Mouse (Mus musculus) retina, embryonic 14.5 days (tissue): ENCODE measurements around the gene Sema4d.

Experiments
- DNase-seq: peaks from one replicate; pipeline ENCODE4 v3.0.0-alpha.2; 2015; ENCODE audit warnings: low spot score

The Sema4d gene

DNA sequence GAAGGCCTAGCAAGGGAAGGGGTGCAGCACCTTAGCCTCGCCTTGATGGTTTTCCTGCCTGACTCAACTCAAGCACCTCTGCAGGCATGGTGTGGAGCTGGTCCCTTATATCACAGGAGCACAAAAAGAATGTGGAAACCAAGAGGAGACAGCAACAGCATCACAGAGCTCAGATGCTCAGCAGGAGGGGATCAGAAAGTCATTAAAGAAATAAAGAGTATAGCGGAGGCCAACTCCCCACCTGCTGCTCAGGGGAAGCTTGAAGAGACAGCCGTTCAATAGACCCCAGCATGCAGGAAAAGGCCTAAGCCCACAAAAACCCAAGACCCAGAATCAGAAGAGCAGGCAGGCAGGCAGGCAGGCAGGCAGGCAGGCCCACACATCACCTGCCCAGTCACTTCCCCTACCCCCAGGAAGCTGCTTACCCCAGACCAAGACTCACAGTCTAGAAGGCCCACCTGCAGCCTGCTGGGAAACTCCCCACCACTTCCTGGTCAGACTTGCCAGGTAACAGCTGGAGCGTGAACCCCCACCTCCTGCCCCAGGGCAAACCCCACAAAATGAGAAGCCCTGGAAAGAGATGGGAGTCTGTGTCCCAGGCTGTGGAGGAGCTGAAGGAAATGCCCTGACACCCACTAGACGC, 39.6 kb downstream of the Sema4d start:
- no peak for DNase-seq

DNA sequence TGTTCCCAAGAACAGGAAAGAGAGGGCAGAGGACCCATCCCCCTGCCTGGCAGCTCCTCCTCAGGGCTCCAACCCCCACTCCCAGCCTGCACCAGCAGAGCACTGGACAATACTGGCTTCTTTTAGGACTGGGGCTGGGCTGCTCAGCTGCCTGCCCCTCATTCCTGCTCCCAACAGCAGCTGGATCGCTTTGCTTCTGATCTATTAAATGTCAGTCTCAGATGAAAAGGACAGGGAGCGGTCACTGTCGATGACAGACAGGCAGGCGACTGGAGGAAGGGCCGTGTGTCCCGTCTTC, 40.4 kb downstream of the Sema4d start:
- DNase-seq, result no peak

DNA sequence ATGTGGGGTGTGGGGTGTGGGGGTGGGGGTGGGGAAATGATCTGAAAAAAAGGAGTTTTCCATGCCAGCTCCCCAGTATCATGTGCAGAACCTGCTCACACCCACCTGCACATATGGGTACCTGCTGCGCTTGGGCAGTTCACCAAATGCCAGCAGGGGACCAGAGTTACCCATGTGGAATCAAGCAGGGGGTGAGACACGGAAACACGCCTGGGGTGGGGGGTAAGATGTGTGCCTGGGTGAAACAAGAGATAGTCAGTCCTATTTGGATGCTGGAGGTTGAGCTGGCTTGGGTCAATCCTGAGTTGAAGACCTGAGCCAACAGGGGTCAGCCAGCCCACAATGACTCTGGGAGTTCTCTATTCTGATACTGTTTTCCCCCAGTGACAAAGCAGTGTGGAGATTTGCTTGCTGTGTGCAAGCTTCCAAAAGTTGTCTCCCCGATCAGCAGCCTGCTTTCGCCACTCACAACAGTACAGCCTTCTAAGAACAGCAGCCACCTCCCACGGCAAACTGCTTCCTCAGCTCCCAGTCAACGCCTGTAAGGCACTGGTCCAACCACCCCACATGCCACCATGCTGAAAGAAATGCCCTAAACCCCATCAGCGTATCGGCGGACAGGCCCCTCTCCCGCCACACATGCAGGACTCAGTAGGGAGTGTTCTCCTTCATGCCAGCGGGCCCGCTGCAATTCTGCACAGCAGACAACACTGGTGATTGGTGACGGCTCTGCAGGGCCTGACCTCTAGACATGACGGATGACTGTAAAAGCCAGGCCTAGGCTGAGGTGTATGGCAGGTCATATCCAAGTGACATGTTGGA, 41.0 kb downstream of the Sema4d start:
- DNase-seq, result no peak

DNA sequence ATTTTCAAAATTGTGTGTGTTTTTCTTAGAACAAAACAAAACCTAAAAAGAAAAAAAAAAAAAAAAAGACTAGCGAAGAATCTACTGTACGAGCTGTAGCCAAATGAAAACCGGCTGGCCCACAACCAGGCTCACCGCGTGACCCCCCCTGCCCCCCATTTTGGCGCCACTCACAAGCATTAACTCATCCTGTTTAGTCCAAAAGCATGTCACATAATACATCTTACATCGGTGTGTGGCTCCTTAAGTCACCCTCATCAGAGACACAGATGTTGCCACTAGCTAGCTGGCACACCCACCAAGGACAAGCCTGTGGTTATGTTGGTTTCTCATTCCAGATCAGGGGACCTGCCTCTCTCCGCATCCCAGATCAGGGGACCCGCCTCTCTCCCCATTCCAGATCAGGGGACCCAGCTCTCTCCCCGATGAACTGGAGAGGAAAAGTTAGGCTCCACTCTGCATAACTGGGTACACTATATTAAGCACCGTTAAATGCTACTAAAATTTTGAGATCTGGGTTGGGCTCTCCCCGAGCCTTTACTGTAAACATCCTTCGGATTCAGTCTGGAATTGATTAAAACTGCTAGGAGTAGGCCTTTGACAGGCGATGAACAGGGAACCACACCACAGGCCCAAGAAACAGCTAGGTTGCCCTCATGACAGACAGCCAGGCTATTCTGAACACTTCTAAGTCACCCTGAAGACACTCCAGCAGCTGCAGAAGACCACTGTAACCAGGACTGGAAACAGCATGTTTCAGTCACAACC, 43.8 kb downstream of the Sema4d start:
- no peak for DNase-seq

DNA sequence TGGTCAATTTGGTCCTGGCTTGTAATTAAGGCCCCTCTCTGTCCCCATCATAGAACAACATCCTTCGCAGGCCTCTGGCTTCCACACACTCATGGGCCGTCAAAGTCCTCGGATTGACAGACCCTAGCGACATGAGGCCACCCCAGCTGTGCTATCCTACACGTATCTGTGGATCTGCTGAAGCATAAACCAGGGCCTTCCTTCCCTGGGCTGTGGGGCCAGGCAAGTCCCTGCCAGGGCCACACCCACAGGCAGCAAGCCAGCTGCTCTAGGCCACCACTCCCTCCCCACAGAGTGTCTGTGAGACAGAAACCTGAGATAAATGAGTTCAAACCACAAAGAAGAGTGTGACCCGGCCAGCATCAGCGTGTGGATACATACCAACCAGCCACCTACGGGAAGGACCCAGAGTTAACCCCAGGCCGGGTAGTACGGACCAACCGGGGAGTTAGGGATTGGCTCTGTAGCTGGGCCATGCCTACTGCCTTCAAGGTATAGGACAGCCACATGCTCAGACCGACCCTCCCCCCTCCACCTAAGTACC, 45.5 kb downstream of the Sema4d start:
- DNase-seq, result no peak

DNA sequence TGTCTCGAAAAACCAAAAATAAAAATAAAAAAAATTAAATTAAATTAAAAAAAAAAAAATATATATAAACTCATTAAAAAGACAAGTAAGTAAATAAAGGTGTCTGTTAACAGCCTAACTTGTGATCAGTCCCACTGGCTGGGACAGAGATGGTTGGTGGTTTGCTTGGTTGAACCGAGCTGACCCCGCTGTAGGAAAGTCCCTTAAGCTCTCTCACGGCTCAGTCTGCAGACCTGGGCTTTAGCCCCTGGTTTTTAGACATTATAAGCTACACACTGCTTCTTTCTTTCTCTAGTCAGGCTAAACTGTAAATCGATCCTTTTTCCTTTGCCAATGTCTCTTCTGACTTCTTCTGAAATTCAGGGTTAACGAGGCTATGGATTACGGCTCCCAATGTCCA, 46.5 kb downstream of the Sema4d start:
- no peak for DNase-seq

DNA sequence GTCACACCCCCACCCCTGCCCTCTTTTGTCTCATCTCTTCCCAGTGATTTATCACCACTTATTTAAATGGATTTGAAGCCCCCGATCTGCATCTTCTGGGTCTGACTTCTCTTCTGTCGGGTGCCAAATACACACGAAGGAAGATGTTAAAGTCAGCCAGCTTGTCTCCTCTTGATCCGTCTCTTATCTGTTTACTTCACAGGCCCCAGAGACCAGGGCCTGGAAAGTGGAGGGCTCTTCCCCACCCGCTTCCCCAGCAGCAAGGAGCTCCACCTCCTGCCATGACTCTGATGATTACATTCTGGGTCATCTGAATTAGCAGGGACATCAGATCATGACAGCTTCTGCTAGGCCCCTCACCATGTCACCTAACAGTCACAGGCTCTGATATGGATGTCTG, 47.7 kb downstream of the Sema4d start:
- no peak for DNase-seq

DNA sequence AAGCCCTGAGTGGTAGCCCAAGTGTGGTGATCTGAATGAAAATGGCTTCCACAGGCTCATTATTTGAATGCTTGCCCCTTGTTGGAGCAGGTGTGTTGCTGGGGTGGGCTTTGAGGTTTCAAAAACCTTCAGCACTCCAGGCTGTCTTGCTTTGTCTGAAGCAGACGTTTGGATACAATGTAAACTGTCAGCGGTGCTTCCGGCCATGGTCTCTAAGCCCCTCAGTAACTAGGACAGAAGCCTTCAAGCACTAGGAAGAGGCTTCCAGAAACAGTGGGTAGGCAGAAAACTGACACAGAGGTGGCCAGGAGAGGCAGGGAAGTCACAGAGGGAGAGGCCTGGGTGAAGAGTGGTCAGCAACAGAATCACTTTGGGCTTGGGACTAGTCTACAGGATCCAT, 49.7 kb downstream of the Sema4d start:
- no peak for DNase-seq

DNA sequence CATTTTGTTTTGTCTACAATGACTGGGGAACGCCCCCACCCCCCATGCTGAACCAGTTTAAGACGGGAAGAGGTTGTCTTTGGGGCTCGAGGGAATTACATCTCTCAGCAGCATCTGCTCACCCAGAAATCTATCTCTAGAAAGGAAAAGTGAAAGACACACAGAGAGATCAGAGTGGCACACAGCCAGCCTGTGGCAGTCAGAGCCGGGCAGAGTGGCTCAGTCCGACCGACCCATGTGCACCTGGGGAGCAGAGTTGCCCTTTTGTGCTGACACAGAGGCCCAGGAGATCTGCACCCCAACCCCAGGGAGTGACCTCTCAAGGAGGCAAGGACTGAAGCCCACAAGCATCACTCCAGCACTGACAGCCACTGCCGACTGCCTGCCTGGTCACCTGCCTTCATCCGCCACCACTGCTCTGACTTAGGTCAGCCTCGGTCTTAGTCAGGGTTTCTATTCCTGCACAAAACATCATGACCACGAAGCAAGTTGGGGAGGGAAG, 50.9 kb downstream of the Sema4d start:
- DNase-seq, result no peak

DNA sequence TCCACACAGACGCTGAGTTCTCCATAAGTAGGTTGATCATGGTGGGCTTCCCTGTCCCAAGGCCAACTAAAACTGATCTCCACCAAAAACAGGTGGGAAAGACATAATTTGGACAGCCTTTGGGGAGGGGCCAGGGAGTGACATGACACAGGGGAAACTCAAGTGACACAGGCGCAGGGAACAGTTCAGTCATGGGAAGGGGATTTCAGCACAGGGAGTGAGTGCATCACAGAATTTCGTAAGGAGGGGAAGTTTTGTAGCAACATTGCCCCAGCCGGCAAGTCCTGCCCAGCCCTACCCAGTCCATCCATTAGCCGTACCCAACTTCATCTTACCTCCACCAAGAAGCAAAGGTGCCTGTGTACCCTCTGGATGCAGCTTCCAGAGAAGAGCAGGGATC, 52.8 kb downstream of the Sema4d start:
- no peak for DNase-seq

DNA sequence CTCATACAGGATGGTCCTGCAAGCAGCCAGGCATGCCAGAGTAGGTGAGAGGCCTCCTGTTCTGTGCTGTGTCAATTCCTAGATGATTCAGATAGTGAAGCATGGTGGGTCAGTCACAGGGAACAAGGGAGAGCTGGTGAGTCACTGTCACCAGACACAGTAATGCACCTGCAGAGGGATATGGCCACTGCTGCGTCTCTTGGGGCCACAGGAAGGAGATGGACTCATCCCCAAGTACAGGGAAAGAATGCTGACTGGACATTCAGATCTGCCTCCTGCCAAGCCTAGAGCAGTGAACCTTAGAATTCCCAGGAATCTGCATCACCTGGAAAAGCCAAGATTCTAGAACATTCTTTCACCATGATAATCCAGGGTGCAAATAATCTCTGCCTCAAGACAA, 53.8 kb downstream of the Sema4d start:
- no peak for DNase-seq

DNA sequence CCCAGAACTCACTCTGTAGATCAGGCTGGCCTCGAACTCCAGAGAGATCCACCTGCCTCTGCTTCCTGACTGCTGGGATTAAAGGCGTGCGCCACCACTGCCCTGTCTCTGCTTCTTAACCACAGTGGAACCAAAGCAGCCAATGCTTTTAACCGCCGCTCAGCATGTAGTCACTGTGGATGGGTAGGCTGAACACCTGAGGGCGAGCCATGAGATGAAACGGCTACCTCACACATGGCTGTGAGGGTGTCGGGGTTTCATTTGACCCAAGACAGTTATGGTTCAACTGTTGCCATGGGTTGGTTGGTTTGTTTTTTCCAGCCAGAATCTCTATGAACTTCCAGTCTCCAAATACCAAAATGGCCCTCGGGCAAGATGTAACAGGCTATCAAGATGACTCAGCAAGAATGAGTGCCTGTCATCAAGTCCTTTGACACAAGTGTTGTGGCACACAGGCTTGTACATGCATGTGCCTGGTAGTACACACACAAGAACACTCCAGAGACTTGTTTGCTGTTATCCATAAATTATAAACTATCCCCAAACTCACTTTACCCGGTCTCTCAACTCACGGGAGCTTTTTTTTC, 54.9 kb downstream of the Sema4d start:
- DNase-seq, result no peak

DNA sequence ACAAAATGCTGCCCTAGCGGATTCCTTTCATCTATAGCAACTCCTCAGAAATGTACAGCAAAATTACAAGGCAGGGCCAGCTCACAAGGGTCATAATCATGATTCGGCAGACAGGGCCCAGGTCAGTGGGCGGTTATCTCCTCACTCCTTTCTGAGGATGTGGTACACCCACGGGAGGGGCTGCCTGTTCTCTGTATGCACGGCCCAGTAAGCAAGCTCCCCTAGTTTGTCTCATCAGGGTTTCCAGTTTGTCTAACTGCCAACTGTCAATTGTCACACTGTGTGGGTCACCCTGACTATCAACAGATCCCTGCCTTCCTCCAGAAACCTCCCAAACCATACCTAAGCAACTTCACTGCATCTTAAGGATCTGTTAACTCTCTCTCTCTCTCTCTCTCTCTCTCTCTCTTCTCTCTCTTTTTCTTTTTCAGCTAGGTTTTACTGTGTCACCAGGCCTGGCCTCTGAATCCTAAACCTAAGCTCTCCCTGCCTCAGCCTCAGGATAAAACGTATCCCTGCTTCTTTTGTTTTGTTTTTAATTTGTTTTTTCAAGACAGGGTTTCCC, 55.5 kb downstream of the Sema4d start:
- no peak for DNase-seq

DNA sequence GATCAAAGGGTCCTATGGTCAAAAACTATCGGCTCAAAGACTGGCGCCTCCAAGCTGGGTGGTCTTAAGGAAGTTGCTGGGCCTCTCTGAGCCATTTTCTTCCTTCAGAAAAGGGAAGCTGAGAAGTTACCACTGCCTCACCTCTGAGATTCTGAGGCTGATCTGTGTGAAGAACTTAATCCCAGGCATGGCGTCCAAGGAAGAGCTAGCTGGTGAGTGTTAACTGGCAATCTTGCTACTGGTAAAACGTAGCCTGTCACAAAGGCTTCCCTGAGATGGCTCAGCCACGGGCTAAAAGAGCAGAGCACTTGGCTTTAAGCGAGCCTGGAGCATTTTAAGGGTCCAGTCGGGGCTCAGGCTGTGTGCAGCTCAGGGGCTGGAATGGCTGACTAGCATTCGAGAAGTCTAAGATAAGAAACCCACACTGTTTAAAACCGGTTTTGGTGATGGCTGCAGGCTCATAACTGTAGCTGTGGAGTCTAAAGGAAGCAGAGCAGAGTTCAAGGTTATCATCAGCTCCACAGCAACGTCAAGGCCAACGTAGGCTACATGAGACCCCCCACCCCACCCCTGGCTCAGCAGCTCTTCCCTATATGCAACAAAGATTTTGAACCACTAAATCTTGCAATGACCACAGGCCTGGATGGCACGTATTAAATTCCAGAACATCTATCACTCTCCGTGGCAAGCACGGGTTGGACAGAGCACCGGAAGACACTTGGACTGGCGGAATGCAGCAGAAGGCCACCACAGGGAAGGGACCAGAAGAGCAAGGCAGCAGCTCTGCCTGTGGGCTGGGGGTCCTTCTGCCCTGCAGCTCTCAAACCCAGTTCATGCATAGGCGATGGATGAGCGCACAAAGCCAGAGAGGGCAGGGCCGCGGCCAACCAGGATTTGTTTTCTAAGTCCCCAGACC, 56.3 kb downstream of the Sema4d start:
- DNase-seq, result no peak

DNA sequence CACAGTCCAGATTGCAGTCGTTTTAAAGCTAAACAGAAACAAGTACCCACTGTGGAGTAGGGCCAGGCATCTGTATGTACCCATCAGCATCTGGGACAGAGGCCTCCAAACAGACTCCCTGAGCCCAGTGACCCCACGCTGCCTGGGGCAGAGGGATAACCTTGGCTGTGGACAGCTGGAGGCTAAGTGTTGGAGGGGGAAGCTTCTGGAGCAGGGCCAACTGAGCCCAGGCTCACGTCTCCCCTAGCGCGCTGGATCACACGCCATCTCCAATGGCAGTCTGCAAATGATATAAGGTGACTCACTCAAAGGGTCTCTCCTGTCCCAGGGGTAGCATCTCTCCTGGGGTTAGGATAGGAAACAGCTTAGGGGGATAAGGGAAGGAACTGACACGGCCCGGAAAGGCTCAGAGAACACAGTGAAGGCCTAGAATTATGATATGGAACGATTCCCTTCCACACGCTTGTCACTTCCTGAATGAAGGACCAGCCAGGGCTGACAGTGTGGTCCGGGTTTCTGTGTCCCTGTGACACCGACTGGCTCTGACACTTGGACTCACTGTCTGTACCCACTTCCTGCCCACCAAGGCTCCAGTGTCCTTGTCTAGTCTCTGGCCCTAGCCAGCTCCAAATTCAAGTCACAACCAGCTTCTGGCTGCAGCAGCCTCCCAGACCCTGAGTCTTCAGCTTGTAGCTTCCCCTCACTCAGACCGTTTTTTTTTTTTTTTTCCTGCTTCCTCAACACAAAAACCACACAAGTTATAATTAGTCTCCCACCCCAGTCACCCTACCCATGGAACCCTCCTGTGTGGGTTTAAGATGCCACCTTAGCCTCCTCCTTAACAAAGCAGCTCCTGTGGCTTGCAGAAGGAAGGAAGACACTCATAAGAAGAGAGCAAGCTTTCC, 57.3 kb downstream of the Sema4d start:
- DNase-seq, result no peak

DNA sequence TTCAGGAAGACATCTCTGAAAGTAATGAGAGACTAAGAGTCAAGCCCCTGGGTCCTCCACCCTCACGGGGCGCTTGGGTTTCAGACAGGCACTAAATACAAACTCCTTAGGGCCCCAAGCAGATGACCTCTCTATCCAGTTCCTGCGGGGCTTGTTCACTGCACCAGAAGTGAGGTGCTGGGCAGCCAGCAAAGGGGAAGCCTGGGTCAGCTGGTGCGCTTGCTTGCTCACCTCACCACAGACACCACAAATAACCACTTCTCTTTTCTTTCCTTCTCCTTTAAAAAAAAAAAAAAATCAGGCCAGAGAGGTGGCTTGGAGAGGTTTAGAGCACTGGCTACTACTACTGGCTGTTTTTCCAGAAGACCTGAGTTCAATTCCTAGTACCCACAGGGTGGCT, 59.0 kb downstream of the Sema4d start:
- no peak for DNase-seq

DNA sequence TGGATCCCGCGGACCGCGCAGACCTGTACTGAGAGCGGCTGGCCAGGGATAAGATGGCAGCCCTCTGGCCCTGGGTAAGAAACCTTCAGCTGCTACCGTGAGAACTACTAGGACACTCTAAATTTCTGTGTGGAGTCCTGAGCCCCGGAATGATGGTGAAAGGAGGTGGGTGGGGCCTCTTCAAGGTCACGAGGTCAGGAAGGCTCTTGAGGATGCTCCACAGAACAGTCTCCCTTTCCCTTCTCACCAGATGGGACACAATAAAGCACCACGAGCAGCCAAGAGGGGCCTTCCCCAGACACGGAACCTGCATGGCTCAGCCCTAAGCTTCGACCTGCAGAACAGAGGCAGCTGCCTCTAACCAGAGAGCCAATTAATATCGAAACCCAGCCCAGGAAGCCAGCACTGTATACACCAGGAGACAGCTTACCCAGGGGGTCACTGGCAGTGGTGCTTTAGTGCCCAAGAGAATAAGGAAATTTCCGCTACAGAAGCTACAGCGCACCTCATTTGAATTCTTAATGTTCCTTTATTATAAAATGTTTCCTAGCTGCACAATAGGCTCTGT, 61.4 kb downstream of the Sema4d start:
- no peak for DNase-seq

DNA sequence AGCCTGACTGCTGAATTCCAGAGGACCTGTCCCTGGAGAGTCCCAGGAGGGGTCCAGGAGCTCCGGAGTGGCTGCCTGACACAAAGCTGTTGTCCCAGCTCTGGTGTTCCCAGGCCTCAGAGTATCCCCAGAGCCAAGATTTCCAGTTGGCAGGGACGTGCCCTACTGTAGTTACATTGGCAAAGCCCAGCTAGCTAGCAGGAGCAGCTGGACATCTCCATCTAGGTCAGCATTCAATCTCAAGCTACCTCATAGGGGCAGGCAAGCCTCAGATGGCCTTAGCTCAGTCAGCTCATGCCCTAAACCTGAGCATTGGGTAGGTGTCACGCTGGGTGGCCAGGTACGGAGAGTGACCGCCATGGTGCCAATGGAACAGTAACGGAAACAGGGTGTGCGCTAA, 62.1 kb downstream of the Sema4d start:
- no peak for DNase-seq

DNA sequence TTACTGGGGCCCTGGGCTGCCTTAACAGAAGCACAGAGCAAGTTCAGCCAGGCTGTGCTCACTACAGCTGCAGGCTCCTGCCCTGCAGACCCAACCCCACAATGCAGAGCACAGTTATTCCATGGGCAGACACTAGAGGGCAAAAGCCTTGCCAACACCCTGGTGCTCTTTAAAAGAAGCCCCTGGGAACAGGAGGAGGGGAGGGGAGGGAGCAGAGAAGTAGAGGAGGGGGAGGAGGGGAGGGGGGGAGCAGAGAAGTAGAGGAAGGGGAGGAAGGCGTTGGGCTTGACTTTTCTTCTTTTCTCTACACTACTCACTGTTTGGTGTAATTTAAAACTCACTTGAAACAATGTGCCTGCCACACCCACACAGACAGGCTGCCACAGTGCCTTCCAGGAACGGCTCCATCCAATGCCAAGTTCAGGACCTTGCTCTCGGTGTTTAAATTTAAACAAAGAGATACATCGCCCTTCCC, 63.6 kb downstream of the Sema4d start:
- peak; percentile 80 for DNase-seq
